Mouse (Mus musculus): ENCODE measurements around the gene Gm44805.
A peak's percentile ranks its signal among the peaks of the same experiment; 100 is the strongest.
"Not testable (repeated sequence)": the region's sequence is repeated elsewhere in the genome, so short reads cannot be mapped to it uniquely, and the experiment has no call there.

Gene Gm44805

DNA sequence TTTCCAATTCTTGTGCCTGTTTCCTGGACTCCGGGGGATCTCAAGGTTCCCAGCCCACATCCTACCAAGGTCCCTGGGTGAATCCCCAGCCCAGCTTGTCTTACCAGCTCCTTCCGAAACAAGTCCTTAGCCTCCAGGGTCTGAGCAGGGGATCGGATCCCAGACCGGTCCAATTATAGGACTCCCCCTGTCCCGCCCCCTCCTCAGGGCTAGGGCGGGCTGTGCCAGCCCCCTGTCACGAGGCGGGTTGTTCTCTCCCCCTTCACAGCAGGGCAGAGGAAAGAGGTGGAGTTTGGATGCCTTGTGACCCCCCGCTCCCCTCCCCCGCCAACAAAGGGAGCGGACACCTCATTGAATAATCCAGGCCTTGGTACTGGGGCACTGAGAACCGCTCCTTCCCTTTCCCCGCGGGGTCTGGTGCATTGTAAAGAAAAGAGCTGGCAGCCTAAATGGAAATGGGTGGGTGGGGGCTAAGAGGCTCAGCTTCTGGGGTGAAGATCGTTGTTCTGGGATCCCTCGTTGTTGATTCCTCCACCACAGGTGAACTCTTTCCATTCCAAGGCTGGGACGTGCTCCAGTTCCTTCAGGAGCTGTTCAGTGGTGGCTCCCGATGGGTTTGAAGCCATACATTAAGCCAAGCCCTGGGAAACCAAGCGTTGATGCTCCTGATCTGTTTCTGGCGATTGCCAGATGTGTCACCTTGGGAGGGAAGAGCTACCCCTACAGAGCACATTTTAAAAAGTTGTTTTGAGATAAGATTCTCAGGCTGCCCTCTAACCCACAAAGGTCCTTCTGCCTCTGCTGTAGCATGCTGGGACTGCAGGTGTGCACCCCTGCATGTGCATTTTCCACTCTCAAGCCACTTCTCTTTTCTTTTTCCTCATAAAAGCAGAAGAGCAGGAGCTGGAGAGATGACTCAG lies 17.9 kb upstream of the Gm44805 start, which contains the start of gene Apoe:
Apoe (minus strand) TSS at position 282 of the 920 bp plus-strand sequence.
- peak; percentile 55 to 79 for DNase-seq

DNA sequence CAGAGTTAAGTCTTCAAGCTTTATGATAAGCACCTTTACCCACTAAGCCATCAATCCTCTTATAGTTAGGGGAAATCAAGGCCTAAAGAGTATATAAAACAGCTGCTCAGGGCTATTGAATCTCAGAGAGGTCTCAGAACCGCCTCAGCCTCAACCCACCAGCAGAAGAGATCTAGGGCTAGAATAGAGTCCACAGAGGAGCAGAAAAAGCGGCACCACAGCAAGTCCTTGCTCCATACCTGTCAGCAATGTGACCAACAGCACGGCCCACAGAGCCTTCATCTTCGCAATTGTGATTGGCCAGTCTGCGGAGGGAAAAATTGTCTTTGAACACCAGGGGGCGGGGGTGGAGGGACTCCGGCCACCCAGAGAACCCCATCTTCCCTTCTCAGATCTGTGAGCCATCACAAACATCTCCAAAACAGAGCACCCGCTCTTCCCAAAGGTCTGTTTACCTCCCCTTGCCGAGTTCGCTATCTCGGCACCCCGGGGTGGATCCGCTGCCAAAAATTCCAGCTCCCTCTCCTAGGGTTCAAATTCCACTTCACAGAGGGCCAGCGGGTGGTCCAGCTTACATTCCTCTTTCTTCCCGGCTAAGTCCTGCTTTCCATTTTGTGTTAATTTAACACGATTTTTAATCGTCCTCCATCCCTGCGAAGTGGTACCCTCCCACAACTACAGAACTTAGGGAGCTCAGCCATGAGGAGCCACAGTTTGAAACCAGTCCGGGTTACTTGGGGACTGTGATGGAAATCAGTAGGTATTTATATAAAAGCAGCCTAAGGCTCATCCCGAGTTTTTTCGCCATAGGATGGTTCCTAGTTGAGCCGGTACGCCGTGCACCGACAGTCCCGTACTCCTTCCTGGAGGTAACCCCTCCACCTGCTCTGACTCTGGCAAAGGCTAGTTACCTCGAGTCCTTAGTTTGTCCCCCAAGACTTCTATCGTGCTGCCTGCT lies 17.0 kb upstream of the Gm44805 start:
- peak in 1 of 2 experiments; percentile 46 for DNase-seq

DNA sequence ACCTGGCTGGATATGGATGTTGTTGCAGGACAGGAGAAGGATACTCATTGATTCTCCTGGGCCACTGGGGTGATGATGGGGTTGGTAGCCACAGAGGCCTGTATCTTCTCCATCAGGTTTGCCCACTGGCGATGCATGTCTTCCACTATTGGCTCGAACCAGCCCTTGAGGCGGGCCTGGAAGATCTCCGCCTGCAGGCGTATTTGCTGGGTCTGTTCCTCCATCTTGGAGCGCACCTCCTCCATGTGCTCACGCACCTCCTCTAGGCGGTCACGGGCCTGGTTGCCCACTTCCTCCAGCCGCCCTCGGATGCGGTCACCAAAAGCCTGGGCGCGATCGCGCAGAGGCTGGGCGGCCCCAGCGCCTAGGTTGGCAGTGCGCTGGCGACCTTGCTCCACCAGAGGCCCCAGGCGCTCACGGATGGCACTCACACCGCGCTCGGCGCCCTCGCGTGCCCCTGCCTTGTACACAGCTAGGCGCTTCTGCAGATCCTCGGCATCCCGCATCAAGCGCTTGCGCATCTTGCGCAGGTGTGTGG lies 15.2 kb upstream of the Gm44805 start:
- no peak for DNase-seq

DNA sequence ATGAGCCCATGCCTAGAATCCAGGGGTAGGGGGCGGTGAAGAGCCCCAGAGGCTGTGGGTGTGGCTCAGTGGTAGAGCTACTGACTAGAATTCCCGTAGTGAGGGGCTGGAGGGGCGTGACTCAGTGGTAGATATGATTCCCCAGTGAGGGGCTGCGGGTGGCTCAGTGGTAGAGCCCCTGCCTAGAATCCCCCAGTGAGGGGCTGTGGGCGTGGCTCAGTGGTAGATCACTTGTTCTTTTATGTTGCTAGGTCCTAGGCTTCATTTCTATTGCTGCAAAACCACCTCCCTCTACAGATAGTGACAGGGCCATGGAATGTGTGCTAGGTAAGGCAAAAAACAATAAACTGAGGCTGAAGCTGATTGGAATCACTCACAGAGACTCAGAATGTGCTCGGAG lies 14.7 kb upstream of the Gm44805 start:
- DNase-seq, result no peak

DNA sequence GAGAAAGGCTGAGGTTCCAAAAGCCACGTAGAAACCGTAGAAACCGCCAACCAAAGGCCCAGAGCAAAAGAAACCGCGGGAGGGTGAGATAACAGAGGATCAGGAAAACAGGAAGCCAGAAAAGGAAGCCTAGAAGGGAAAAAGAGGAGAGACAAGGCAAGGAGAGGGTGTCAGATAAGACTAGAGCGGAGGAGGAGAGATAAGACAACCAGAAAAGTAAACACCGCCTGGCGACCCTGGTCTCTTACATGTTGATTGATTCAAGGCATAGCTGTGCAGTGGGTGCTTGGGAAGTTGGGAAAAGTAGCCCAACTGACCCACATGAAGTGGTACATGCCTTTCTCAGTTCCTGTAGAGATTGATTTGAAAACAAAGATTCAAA lies 14.0 kb upstream of the Gm44805 start:
- no peak for DNase-seq

DNA sequence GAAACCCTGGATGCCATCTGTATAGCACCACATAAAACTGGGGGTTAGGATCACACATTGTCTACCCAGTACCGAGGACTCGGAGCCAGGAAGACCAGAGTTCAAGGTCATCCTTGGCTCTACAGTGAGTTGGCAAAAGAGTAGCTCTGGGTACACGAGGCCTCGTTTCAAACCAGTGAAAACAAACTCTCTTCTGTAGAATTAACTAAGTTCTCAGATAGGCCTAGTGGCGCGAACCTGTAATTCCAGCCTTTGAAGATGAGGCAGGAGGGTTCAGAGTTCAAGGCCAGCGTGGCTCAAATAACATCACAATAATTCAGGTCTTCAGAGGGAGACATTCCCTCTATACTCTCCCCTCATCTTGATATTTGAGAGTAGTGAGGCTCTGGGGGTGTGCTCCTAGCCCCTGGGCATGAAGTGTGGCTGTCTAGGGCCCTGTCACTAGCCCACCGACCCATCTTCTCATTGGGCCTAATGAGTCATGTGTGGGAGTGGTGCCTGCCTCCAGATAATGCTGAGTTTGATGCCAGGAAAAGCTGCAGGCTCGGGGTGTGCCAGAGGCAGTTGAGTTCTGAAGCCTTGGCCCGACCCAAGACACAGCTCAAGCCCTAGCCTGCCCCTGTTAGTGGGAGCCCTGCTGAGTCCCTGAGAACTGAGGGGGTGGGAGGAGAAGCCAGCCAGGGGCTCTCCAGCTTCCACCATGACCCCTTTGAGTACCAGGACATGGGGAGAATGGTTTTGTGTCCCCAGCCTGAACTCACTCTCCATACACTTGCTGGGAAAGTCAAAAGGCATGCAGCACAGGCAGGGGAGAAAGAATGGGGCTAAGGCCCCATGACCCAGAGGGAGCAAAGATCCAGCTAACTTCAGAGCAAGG lies 13.4 kb upstream of the Gm44805 start:
- DNase-seq, result no peak

DNA sequence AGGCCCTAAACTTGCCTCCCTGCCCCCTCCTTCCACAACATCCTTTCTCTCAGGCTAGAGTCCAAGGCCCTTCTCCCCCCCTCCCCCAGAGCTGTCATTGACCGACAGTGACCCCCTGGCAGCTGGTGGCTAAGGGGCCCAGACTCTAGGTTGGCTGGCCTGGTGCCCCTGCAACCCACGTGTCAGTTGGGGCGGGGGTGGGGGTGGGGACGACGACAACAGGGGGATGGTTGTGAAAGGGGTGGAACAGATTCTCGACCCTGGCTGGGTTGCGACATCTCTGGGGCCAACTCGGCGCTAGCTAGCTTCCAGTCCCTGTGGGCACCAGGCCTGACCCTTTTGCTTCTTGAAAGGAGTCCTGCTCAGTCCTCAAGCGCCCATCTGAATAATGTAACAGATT lies 12.2 kb upstream of the Gm44805 start:
- peak; percentile 79 to 91 for DNase-seq

DNA sequence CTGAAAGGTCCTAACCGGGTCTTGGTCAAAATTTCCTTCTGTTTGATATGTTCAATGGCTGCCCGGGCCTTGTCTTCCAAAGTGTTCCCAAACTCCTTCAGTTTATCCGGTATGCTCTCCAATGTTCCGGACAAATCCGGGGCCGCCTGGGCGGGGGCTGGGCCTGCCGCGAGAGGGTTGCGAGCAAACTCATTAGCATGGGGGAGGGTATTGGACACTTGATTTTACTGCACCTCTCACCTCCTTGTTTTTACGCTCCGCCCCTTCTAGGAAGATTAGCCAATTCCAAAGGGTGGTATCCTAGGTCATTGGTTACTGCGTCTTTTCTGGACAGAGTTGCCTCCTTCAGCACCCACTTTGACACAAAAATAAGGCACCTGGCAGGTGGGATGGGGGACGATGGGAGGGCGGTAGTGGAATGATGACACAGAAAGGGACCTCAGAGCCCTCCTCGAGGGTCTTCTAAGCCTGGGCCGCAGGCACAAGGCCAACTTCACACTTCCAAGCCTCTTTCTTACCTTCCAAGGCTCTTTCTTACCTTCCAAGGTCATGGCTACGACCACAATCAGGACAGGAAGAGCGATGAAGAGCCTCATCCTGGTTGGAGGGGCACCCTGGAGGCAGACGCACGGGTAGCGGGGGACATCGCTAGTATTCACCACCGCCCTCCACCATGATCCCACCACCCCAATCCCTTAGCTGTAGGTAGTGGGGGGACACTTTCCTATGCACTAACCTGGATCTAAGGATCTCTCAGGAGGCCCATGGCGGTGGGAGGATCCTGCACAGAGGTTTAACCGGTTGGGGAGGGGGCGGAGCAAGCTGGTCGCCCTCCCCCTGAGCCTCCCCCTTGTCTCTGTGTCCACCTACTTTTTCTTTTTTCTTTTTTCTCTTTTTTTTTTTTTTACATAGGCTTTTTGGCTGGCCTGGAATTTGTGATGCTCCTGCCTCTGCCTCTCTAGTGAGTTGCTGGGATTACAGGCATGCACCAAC lies 10.9 kb upstream of the Gm44805 start, which contains the start of gene Apoc1:
Apoc1 (minus strand) TSS at position 788 of the 993 bp plus-strand sequence.
- peak; percentile 70 to 85 for DNase-seq

DNA sequence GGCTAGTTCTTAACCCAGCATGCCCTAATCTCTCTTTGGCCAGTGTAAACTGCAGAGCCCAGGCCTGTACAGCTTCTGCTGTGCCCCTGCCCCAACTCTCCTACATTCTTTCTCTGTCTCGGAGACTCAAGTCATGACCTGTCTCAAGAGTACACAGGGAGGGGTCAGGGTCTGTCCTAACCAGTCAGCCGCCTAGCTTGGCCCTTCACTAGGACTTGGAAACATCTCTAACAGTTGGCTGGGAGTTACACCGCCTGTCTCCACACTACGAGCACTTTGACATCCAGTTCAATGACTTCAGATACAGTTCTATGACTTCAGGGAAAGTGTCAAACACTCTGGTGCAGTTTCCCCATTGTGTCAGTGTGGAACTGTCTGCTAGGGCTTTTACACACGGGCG lies 10.2 kb upstream of the Gm44805 start:
- DNase-seq, result no peak

DNA sequence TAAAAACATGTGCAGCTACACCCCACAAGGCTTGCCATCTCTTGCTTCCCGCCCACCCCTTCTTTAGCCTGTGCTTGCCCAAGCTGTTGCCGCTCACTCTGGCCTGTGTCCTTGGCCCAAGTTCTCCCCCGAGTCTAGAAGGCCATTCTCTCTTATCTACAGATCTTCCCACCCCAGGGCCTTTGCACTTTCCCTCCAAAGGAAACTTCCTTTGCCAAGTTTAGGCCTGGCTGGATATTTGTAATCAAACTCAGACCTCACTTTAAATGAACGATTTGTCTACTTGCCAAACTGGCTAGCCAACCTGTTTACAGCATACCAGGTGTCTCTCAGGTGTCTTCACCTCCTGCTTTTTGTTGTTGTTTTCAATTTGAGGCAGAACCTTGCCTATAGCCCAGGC lies 9.6 kb upstream of the Gm44805 start:
- no peak for DNase-seq

DNA sequence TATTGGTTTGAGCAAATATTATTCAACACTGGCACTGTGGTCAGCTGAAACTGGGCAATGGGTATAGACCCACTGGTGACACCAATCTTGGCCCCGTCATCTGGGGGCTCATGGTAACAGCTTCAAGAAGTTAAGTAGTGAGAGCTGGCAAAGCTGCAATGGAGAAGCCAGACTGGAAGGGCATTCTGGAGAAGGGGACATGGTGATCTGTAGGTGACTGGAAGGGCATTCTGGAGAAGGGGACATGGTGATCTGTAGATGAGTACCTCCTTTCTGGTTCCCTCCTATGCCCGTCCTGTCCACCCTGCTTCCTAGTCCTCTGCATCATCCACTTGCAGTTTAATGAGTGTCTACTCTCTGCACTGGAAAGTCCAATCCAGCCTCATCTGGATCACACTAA lies 7.4 kb upstream of the Gm44805 start:
- no peak for DNase-seq

DNA sequence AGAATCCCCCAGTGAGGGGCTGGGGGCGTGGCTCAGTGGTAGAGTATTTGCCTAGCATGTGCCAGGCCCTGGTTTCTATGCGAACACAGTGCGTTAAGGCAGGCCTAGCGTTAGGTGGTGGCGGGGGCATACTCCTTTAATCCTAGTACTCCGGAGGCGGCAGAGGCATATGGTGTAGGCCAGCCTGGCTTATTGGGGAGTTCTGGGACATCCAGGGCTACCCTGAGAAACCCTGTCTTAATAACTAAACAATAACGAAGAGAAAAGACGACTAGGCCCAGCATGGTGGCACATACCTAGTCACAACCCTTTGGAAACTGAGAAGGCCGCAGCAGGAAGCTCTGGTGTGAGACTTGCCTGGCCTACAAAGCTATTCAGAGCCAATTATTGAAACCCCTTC lies 6.9 kb upstream of the Gm44805 start:
- DNase-seq, result no peak

DNA sequence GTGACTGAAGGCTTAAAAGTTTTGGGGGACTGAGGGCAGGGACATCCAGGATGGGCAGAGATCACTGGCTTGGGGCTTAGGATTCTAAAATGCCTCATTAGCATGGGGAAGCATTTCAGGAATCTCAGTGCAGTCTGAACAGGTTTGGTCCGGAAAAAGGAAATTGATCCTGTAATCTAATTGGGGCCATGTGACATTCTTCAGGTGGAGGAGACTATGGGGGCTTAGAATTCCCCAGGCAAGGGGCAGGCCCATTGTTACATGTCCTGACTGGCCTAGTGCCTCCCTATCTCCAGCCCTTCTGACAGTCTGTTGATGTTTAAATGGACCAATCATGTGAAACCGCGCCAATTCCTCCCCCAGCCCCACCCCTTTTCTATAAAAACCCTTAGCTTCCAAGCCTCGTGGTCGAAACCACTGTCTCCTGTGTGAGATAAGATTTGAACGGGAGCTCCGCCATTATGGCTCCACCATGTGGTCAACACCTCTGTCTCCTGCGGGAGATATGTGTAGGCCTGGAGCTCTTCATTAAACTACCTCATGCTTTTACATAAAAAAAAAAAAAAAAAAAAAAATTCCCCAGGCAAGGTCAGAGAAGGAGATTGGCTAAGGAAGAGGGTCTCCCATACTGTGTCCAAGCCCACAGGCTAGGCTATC lies 5.8 kb upstream of the Gm44805 start:
- not testable (repeated sequence) for DNase-seq

DNA sequence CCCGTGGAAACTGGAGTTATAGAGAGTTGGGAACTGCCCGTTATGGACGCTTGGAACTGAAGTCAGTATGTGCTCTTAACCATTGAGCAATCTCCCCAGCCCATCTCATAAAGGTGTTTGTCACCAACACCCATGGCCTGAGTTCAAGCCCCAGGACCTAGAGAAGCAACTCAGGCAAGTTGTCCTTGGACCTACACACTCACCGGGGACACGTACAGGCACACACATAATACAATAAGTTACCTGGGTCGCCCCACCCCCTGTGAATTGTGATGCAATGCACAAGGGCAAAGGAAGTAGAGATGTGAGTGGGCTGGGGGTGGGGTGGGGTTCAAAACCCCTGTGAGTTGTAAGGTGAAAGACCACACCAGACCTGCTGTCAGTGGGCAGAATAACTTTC lies 5.3 kb upstream of the Gm44805 start:
- no peak for DNase-seq

DNA sequence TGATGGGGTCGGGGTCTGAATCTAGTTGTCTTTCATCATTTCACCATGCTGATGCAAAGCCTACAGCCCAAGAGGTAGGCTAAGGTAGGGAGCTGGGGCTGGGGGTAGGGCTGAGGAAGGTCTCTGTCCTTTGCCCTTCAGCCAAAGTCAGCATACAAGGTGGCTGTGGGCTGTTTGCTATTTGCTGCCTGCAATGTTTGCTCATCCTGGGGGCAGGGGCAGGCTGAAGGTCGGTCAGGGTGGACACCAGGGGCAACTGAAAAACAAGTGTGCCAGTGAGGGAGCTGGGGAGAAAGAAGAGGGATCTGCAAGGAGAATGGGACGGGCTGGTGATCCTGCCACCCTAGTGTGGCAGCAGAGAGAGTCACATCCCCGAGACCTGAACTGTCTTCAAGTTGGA lies 4.2 kb upstream of the Gm44805 start:
- no peak for DNase-seq

DNA sequence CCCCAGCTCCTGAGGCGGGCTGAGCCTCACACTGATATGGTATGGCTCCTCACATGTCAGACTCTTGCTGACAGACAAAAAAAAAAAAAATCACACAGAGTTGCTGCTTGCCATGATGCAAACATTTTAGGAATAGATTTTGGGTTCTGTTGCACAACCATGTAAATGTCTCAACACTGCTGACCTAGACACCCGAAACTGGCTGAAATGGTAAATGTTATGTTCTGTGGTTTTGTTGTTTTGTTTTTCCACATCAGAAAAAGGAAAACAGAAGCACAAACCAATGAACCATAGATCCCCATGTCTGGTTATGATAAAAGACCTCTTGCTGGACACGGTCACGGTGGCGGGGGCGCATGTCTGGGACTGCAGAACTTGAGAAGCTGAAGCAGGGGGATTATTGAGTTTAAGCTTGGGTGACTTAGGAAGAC lies 2.6 kb upstream of the Gm44805 start:
- no peak for DNase-seq

DNA sequence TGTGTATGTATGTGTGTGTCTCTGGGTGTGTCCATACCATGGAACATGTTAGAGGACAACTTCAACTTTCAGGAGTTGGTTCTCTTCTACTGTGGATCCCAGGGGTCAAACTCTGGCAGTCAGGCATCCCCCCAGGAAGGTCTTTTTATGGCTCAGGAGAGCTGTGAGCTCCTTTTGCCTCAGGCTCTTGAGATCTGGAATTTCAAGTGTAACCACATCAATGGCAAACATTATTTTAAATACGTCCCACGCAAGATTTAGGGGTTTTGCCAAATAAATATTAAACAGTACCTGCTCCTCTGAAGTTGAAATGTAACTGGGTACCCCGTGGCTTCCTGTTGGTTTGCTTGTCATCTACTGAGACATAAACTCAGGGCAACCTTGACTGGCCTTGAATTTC lies 1.8 kb upstream of the Gm44805 start:
- DNase-seq, result no peak

DNA sequence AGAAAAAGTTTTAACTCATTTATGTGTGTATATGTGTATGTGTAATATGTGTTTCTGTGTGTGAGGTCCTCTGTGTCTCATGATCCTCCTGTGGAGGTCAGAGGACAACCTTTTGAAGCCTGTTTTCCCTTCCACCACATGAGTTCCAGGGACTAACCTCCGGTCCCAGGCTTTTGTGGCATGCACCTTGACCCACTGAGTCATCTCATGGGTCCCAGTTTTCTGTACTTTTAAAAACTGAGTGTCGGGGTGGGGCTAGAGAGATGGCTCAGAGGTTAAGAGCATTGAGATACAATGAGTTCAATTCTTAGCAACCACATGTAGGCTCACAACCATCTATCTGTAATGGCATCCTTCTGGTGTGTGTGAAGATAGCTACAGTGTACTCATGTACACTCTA lies 521 bp downstream of the Gm44805 start:
- no peak for DNase-seq

DNA sequence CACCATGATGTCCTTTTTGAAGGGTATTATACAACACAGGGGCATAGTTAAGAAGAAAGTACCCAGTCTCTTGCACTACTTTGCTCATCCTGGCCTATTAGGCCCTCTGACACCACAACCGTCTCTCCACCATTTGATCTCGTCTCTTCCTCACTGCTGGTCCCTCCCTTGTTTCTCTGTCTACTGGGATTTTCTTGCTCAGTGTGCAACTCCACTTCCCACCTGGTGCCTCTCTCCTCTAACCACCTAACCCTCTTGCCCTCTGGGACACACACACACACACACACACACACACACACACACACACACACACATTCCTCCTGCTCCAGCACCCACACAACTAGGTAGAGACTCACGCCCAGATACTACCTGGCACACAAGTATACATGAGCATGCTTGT lies 2.3 kb downstream of the Gm44805 start:
- no peak for DNase-seq

DNA sequence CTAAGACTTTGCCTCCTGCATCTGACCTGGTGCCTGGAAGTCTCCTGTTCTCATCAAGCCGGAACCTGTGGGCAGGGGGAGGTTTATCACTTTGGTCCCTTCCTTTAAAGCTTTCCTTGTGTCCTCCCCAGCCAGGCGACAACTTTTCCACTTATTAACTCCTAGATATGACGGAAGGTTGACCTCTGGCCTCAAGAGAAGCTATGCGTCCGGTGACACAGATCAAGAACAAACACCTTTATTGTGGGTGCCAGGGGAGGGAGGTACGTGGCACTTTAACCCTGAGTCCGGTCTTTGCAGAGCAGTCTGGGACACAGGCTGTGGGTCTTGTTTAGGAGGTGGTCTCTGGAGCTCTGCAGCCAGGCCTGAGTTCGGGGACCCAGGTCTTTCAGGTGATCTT lies 3.4 kb downstream of the Gm44805 start, which contains the start of gene Apoc2:
Apoc2 (minus strand) TSS at position 70 of the 400 bp plus-strand sequence.
- DNase-seq, result no peak

Data from lung, postnatal 4 days (tissue).